Mouse (Mus musculus) limb, embryonic 11.5 days (tissue): ENCODE data around the gene Fcgr4. TPM values are rescaled to one million over a fixed set of nuclear protein-coding genes. Genes with fewer than 3 reads are reported as not detected.
A peak's percentile ranks its signal among the peaks of the same experiment; 100 is the strongest.

Source experiments
- ATAC-seq: fragments of 200-750 bp; cut with Nextera tagmentation; 2 replicates; pipeline ENCODE4 v1.8.0; 2017; ENCODE audit warnings: low read depth; ENCODE audit not compliant: insufficient number of reproducible peaks, low FRiP score, low TSS enrichment
- DNase-seq: peaks from one replicate; pipeline ENCODE4 v3.0.0-alpha.2; 2015; ENCODE audit warnings: low spot score
- H3K27ac ChIP-seq: fragments of 300-500 bp; sonication (generic); replicated peaks from 2 replicates; pipeline ENCODE4 v1.5.1; 2014; ENCODE audit warnings: low read depth, mild to moderate bottlenecking, low read length
- H3K27me3 ChIP-seq: fragments of 300-500 bp; sonication (generic); 2 replicates; pipeline ENCODE4 v1.6.1; 2014; ENCODE audit warnings: mild to moderate bottlenecking, low read length, mixed read lengths; ENCODE audit not compliant: control insufficient read depth, insufficient read depth
- H3K36me3 ChIP-seq: fragments of 300-500 bp; sonication (generic); 2 replicates; pipeline ENCODE4 v1.6.1; 2014; ENCODE audit warnings: mild to moderate bottlenecking, low read length, moderate library complexity, mixed read lengths; ENCODE audit not compliant: control insufficient read depth, insufficient read depth
- H3K4me1 ChIP-seq: fragments of 300-500 bp; sonication (generic); 2 replicates; pipeline ENCODE4 v1.6.1; 2014; ENCODE audit warnings: low read length, mixed read lengths; ENCODE audit not compliant: control insufficient read depth, insufficient read depth
- H3K4me2 ChIP-seq: fragments of 300-500 bp; sonication (generic); 2 replicates; pipeline ENCODE4 v1.6.1; 2014; ENCODE audit warnings: low read depth, mild to moderate bottlenecking, moderate library complexity; ENCODE audit not compliant: severe bottlenecking
- H3K4me3 ChIP-seq: fragments of 300-500 bp; sonication (generic); 2 replicates; pipeline ENCODE4 v1.5.1; 2014; ENCODE audit warnings: low read depth, low read length
- H3K9ac ChIP-seq: fragments of 300-500 bp; sonication (generic); 2 replicates; pipeline ENCODE4 v1.6.1; 2014; ENCODE audit warnings: mild to moderate bottlenecking, low read length
- H3K9me3 ChIP-seq: fragments of 300-500 bp; sonication (generic); 2 replicates; pipeline ENCODE4 v1.6.1; 2016; ENCODE audit warnings: low read length; ENCODE audit not compliant: control insufficient read depth
- WGBS: fragments of 180-500 bp; shearing (Covaris S2); extraction: QIAGEN DNeasy Blood & Tissue Kit; methylation state at CpG from one replicate; pipeline ENCODE4 v1.1.7; 2014; 5-methylcytosine and 5-hydroxymethylcytosine counted together
- polyA plus RNA-seq: library from polyadenylated mRNA; unstranded; fragments of >200 nt; fragmentation: Nextera tagmentation; extraction: Ambion mirVana; gene quantifications from 2 replicates; pipeline ENCODE4 v1.2.1, GENCODE M21; 2014

The Fcgr4 gene
- polyA plus RNA-seq, 1 experiment from 2014 or later = 0.27 TPM

- no peak overlapping the region for H3K9ac ChIP-seq
- ATAC-seq = no peak
- no peaks in the 10 kb centered on the region for H3K36me3 ChIP-seq
- 36% methylated on average over 6 of the region's 6 CpGs for WGBS
- no peak for DNase-seq
- no peaks in the 10 kb centered on the region for H3K27me3 ChIP-seq
- no peak overlapping the region for H3K27ac ChIP-seq
- no peak overlapping the region for H3K4me2 ChIP-seq
- H3K4me1 ChIP-seq = no peaks in the 10 kb centered on the region
- no peaks in the 10 kb centered on the region for H3K9me3 ChIP-seq
- H3K4me3 ChIP-seq = no peak overlapping the region
Observed at GRCm38 (mm10) chr1:171017468-171018158, 1.1 kb upstream of the Fcgr4 start.

- Histone ChIP-seq H3K4me1 (no peaks in the 10 kb centered on the region), H3K4me2 (no peak overlapping the region), H3K9ac (no peak overlapping the region), H3K36me3 (no peaks in the 10 kb centered on the region), H3K9me3 (no peaks in the 10 kb centered on the region), H3K27me3 (no peaks in the 10 kb centered on the region), H3K27ac (no peak overlapping the region), H3K4me3 (no peak overlapping the region)
- ATAC-seq = no peak
- no peak for DNase-seq
- WGBS = 83% methylated on average over 7 of the region's 7 CpGs
Observed at GRCm38 (mm10) chr1:171019311-171019950, 711 bp downstream of the Fcgr4 start.

- Histone ChIP-seq H3K27ac (no peak overlapping the region), H3K9me3 (no peaks in the 10 kb centered on the region), H3K9ac (no peak overlapping the region), H3K27me3 (peaks cover 14% of the 10 kb centered on the region; the same call in 1 of the 2 replicates), H3K4me3 (no peak overlapping the region), H3K4me2 (no peak overlapping the region), H3K36me3 (no peaks in the 10 kb centered on the region), H3K4me1 (peaks cover 2% of the 10 kb centered on the region; the same call in 1 of the 2 replicates)
- DNase-seq = no peak
- ATAC-seq = no peak
- 93% methylated on average over 3 of the region's 3 CpGs for WGBS
Observed at GRCm38 (mm10) chr1:171031752-171032151, 13.0 kb downstream of the Fcgr4 start.

- Histone ChIP-seq H3K9me3 (no peaks in the 10 kb centered on the region), H3K27ac (no peak overlapping the region), H3K4me3 (peak overlapping the region; percentile 56), H3K27me3 (peaks cover 14% of the 10 kb centered on the region; the same call in 1 of the 2 replicates), H3K36me3 (no peaks in the 10 kb centered on the region), H3K9ac (peak overlapping the region; percentile 49), H3K4me2 (peak overlapping the region; percentile 75), H3K4me1 (peaks cover 2% of the 10 kb centered on the region; the same call in 1 of the 2 replicates)
- 6% methylated on average over 10 of the region's 10 CpGs for WGBS
- ATAC-seq (no peak), DNase-seq (no peak)
Observed at GRCm38 (mm10) chr1:171032691-171033090, 14.0 kb downstream of the Fcgr4 start.

GRCm38 (mm10) chr1:171033196-171033595, 14.5 kb downstream of the Fcgr4 start:
- ATAC-seq (no peak), DNase-seq (peak; percentile 63)
- Histone ChIP-seq H3K9me3 (no peaks in the 10 kb centered on the region), H3K9ac (peak overlapping the region; percentile 49), H3K36me3 (no peaks in the 10 kb centered on the region), H3K27me3 (peaks cover 14% of the 10 kb centered on the region; the same call in 1 of the 2 replicates), H3K4me1 (peaks cover 2% of the 10 kb centered on the region; the same call in 1 of the 2 replicates), H3K4me2 (peak overlapping the region; percentile 75), H3K27ac (no peak overlapping the region), H3K4me3 (peak overlapping the region; percentile 56)
- under 1% methylated on average over 16 of the region's 16 CpGs for WGBS

GRCm38 (mm10) chr1:171033756-171034155, 15.0 kb downstream of the Fcgr4 start:
- Histone ChIP-seq H3K27ac (no peak overlapping the region), H3K36me3 (no peaks in the 10 kb centered on the region), H3K9ac (peak overlapping the region; percentile 49), H3K27me3 (peaks cover 14% of the 10 kb centered on the region; the same call in 1 of the 2 replicates), H3K4me3 (peak overlapping the region; percentile 56), H3K4me1 (peaks cover 2% of the 10 kb centered on the region; the same call in 1 of the 2 replicates), H3K4me2 (peak overlapping the region; percentile 75), H3K9me3 (no peaks in the 10 kb centered on the region)
- under 1% methylated on average over 20 of the region's 20 CpGs for WGBS
- DNase-seq (peak; percentile 95), ATAC-seq (peak; percentile 69; the same call in 1 of the 2 replicates)

- no peaks in the 10 kb centered on the region for H3K36me3 ChIP-seq
- H3K9me3 ChIP-seq = no peaks in the 10 kb centered on the region
- peaks cover 14% of the 10 kb centered on the region; the same call in 1 of the 2 replicates for H3K27me3 ChIP-seq
- H3K27ac ChIP-seq = no peak overlapping the region
- ATAC-seq (no peak), DNase-seq (peak; percentile 35)
- H3K4me2 ChIP-seq = peak overlapping the region; percentile 75
- H3K4me1 ChIP-seq = peaks cover 2% of the 10 kb centered on the region; the same call in 1 of the 2 replicates
- no peak overlapping the region for H3K9ac ChIP-seq
- 6% methylated on average over 11 of the region's 11 CpGs for WGBS
- H3K4me3 ChIP-seq = peak overlapping the region; percentile 56
Observed at GRCm38 (mm10) chr1:171034201-171034600, 15.5 kb downstream of the Fcgr4 start.

- no peaks in the 10 kb centered on the region for H3K36me3 ChIP-seq
- ATAC-seq (no peak), DNase-seq (no peak)
- no peak overlapping the region for H3K27ac ChIP-seq
- H3K4me2 ChIP-seq = no peak overlapping the region
- no peak overlapping the region for H3K4me3 ChIP-seq
- WGBS = 58% methylated on average over 11 of the region's 11 CpGs
- H3K9ac ChIP-seq = no peak overlapping the region
- no peaks in the 10 kb centered on the region for H3K9me3 ChIP-seq
- peaks cover 14% of the 10 kb centered on the region; the same call in 1 of the 2 replicates for H3K27me3 ChIP-seq
- peaks cover 2% of the 10 kb centered on the region; the same call in 1 of the 2 replicates for H3K4me1 ChIP-seq
Observed at GRCm38 (mm10) chr1:171035611-171036010, 16.9 kb downstream of the Fcgr4 start.
